Mouse (Mus musculus) liver, postnatal 0 days (tissue): ENCODE measurements around the gene Pbp2.

Experiments used
- CTCF ChIP-seq: sonication (generic); IDR thresholded peaks from 2 replicates; pipeline ENCODE4 v1.5.1; 2016; ENCODE audit warnings: antibody characterized with exemption, low read depth
- EP300 ChIP-seq: IDR thresholded peaks from 2 replicates; pipeline ENCODE4 v1.6.1; 2016; ENCODE audit warnings: antibody characterized with exemption, low read depth, mild to moderate bottlenecking

GRCm38 (mm10) chr6:135302421-135303125, 7.6 kb downstream of the Pbp2 start:
- TF ChIP-seq CTCF (no peak), EP300 (peak; percentile 58)
